Mouse (Mus musculus): ENCODE measurements around the gene Phactr3.
A peak's percentile ranks its signal among the peaks of the same experiment; 100 is the strongest.

Phactr3 gene

GRCm38 (mm10) chr2:178264389-178264788, 145.6 kb downstream of the Phactr3 start:
- peak; percentile 98 for DNase-seq

GRCm38 (mm10) chr2:178265454-178265853, 146.7 kb downstream of the Phactr3 start:
- no peak for DNase-seq

GRCm38 (mm10) chr2:178270794-178271193, 152.0 kb downstream of the Phactr3 start:
- no peak for DNase-seq

GRCm38 (mm10) chr2:178272350-178272749, 153.6 kb downstream of the Phactr3 start:
- no peak for DNase-seq

GRCm38 (mm10) chr2:178274126-178274525, 155.4 kb downstream of the Phactr3 start:
- DNase-seq: no peak

GRCm38 (mm10) chr2:178277206-178277605, 158.4 kb downstream of the Phactr3 start:
- DNase-seq: no peak

- DNase-seq: no peak
Measured at GRCm38 (mm10) chr2:178281183-178281582, 162.4 kb downstream of the Phactr3 start.

GRCm38 (mm10) chr2:178287285-178287684, 168.5 kb downstream of the Phactr3 start:
- DNase-seq: peak; percentile 95

- DNase-seq: no peak
Measured at GRCm38 (mm10) chr2:178288666-178289065, 169.9 kb downstream of the Phactr3 start.

- DNase-seq: peak; percentile 85
Measured at GRCm38 (mm10) chr2:178303453-178304187, 184.8 kb downstream of the Phactr3 start.

- no peak for DNase-seq
Measured at GRCm38 (mm10) chr2:178304188-178304529, 185.4 kb downstream of the Phactr3 start.

GRCm38 (mm10) chr2:178304669-178305068, 185.9 kb downstream of the Phactr3 start:
- DNase-seq: no peak

GRCm38 (mm10) chr2:178313539-178313938, 194.8 kb downstream of the Phactr3 start:
- no peak for DNase-seq

- DNase-seq: no peak
Measured at GRCm38 (mm10) chr2:178316281-178316680, 197.5 kb downstream of the Phactr3 start.

- no peak for DNase-seq
Measured at GRCm38 (mm10) chr2:178319766-178320165, 201.0 kb downstream of the Phactr3 start.

- no peak for DNase-seq
Measured at GRCm38 (mm10) chr2:178321271-178321670, 202.5 kb downstream of the Phactr3 start.

- peak; percentile 1 for DNase-seq
Measured at GRCm38 (mm10) chr2:178324410-178324809, 205.6 kb downstream of the Phactr3 start.

GRCm38 (mm10) chr2:178324818-178325217, 206.0 kb downstream of the Phactr3 start:
- no peak for DNase-seq

- DNase-seq: no peak
Measured at GRCm38 (mm10) chr2:178326067-178326466, 207.3 kb downstream of the Phactr3 start.

- DNase-seq: no peak
Measured at GRCm38 (mm10) chr2:178326750-178327465, 208.1 kb downstream of the Phactr3 start.

- peak; percentile 86 for DNase-seq
Measured at GRCm38 (mm10) chr2:178327466-178328040, 208.8 kb downstream of the Phactr3 start.

- peak; percentile 16 for DNase-seq
Measured at GRCm38 (mm10) chr2:178329551-178329950, 210.8 kb downstream of the Phactr3 start.

- DNase-seq: no peak
Measured at GRCm38 (mm10) chr2:178329986-178330385, 211.2 kb downstream of the Phactr3 start.

GRCm38 (mm10) chr2:178337878-178338277, 219.1 kb downstream of the Phactr3 start:
- DNase-seq: no peak

Measured in right cerebral cortex, postnatal 4 days (tissue).